Mouse (Mus musculus) stomach, embryonic 15.5 days (tissue): ENCODE results near the gene Enpp3. TPM values are rescaled to one million over a fixed set of nuclear protein-coding genes. Genes with fewer than 3 reads are reported as not detected.

Experiments used
- ATAC-seq: fragments of 200-750 bp; cut with Nextera tagmentation; 2 replicates; pipeline ENCODE4 v1.8.0; 2017; ENCODE audit warnings: low read depth, moderate number of reproducible peaks, moderate TSS enrichment; ENCODE audit not compliant: insufficient read depth, low FRiP score
- H3K27ac ChIP-seq: fragments of 300-500 bp; sonication (generic); 2 replicates; pipeline ENCODE4 v1.5.1; 2015; ENCODE audit warnings: mild to moderate bottlenecking, inconsistent platforms
- H3K27me3 ChIP-seq: fragments of 300-500 bp; sonication (generic); replicated peaks from 2 replicates; pipeline ENCODE4 v1.6.1; 2015; ENCODE audit warnings: inconsistent platforms
- H3K36me3 ChIP-seq: fragments of 300-500 bp; sonication (generic); 2 replicates; pipeline ENCODE4 v1.6.1; 2015; ENCODE audit warnings: inconsistent platforms
- H3K4me1 ChIP-seq: fragments of 300-500 bp; sonication (generic); 2 replicates; pipeline ENCODE4 v1.6.1; 2015; ENCODE audit warnings: inconsistent platforms
- H3K4me2 ChIP-seq: fragments of 300-500 bp; sonication (generic); 2 replicates; pipeline ENCODE4 v1.6.1; 2015; ENCODE audit warnings: mild to moderate bottlenecking, inconsistent platforms
- H3K4me3 ChIP-seq: fragments of 300-500 bp; sonication (generic); replicated peaks from 2 replicates; pipeline ENCODE4 v1.5.1; 2015; ENCODE audit warnings: inconsistent platforms
- H3K9ac ChIP-seq: fragments of 300-500 bp; sonication (generic); 2 replicates; pipeline ENCODE4 v1.6.1; 2015; ENCODE audit warnings: inconsistent platforms
- H3K9me3 ChIP-seq: fragments of 300-500 bp; sonication (generic); 2 replicates; pipeline ENCODE4 v1.6.1; 2016; ENCODE audit warnings: inconsistent platforms
- WGBS: fragments of 180-500 bp; shearing (Covaris S2); methylation state at CpG from one replicate; pipeline ENCODE4 v1.1.7; 2015; 5-methylcytosine and 5-hydroxymethylcytosine counted together
- polyA plus RNA-seq: library from polyadenylated mRNA; unstranded; fragments of >200 nt; fragmentation: Nextera tagmentation; extraction: Ambion mirVana; gene quantifications from 2 replicates; pipeline ENCODE4 v1.2.1, GENCODE M21; 2015

The Enpp3 gene
- polyA plus RNA-seq, 1 experiment from 2014 or later = 6.9 TPM

GRCm38 (mm10) chr10:24834634-24835371 lies 7.8 kb downstream of the Enpp3 start:
- Histone ChIP-seq H3K9ac (no peak overlapping the region), H3K4me2 (peak overlapping the region; percentile 42), H3K27me3 (no peaks in the 10 kb centered on the region), H3K27ac (no peak overlapping the region), H3K9me3 (no peaks in the 10 kb centered on the region), H3K36me3 (no peaks in the 10 kb centered on the region), H3K4me1 (peaks cover 4% of the 10 kb centered on the region; the same call in 1 of the 2 replicates), H3K4me3 (no peak overlapping the region; the same call in 1 of the 2 replicates)
- no peak for ATAC-seq
- 15% methylated on average over 4 of the region's 4 CpGs for WGBS

GRCm38 (mm10) chr10:24832306-24832705 lies 10.3 kb downstream of the Enpp3 start:
- Histone ChIP-seq H3K36me3 (no peaks in the 10 kb centered on the region), H3K9me3 (no peaks in the 10 kb centered on the region), H3K27me3 (no peaks in the 10 kb centered on the region), H3K27ac (no peak overlapping the region), H3K4me3 (no peak overlapping the region), H3K9ac (no peak overlapping the region), H3K4me1 (peaks cover 4% of the 10 kb centered on the region; the same call in 1 of the 2 replicates), H3K4me2 (no peak overlapping the region)
- 91% methylated on average over 9 of the region's 9 CpGs for WGBS
- no peak for ATAC-seq

- H3K4me2 ChIP-seq = no peak overlapping the region
- WGBS = 52% methylated on average over 15 of the region's 15 CpGs
- H3K9me3 ChIP-seq = no peaks in the 10 kb centered on the region
- H3K4me1 ChIP-seq = peaks cover 4% of the 10 kb centered on the region; the same call in 1 of the 2 replicates
- no peak overlapping the region for H3K27ac ChIP-seq
- H3K9ac ChIP-seq = no peak overlapping the region
- H3K27me3 ChIP-seq = no peaks in the 10 kb centered on the region
- no peak for ATAC-seq
- H3K36me3 ChIP-seq = no peaks in the 10 kb centered on the region
- H3K4me3 ChIP-seq = no peak overlapping the region
Observed at GRCm38 (mm10) chr10:24831377-24832095, 11.1 kb downstream of the Enpp3 start.

GRCm38 (mm10) chr10:24830448-24830847 lies 12.2 kb downstream of the Enpp3 start:
- ATAC-seq = no peak
- 77% methylated on average over 5 of the region's 5 CpGs for WGBS
- Histone ChIP-seq H3K36me3 (no peaks in the 10 kb centered on the region), H3K4me1 (peaks cover 4% of the 10 kb centered on the region; the same call in 1 of the 2 replicates), H3K27ac (no peak overlapping the region), H3K9me3 (no peaks in the 10 kb centered on the region), H3K9ac (no peak overlapping the region), H3K4me3 (no peak overlapping the region), H3K27me3 (no peaks in the 10 kb centered on the region), H3K4me2 (no peak overlapping the region)

- H3K4me2 ChIP-seq = no peak overlapping the region
- 89% methylated on average over 4 of the region's 4 CpGs for WGBS
- no peaks in the 10 kb centered on the region for H3K9me3 ChIP-seq
- no peaks in the 10 kb centered on the region for H3K36me3 ChIP-seq
- no peak overlapping the region for H3K27ac ChIP-seq
- no peak overlapping the region for H3K9ac ChIP-seq
- peak; percentile 70; the same call in 1 of the 2 replicates for ATAC-seq
- H3K27me3 ChIP-seq = no peaks in the 10 kb centered on the region
- no peak overlapping the region for H3K4me3 ChIP-seq
- no peaks in the 10 kb centered on the region for H3K4me1 ChIP-seq
Observed at GRCm38 (mm10) chr10:24828136-24828535, 14.5 kb downstream of the Enpp3 start.

- no peak overlapping the region for H3K27ac ChIP-seq
- no peak for ATAC-seq
Observed at GRCm38 (mm10) chr10:24826130-24826529, 16.5 kb downstream of the Enpp3 start.

GRCm38 (mm10) chr10:24825456-24826081 lies 17.1 kb downstream of the Enpp3 start:
- no peaks in the 10 kb centered on the region for H3K9me3 ChIP-seq
- H3K27me3 ChIP-seq = no peaks in the 10 kb centered on the region
- H3K4me2 ChIP-seq = no peak overlapping the region
- H3K4me1 ChIP-seq = no peaks in the 10 kb centered on the region
- no peak for ATAC-seq
- H3K4me3 ChIP-seq = no peak overlapping the region
- H3K36me3 ChIP-seq = no peaks in the 10 kb centered on the region
- WGBS = 79% methylated on average over 7 of the region's 7 CpGs
- no peak overlapping the region for H3K27ac ChIP-seq
- H3K9ac ChIP-seq = no peak overlapping the region

More at GRCm38 (mm10) chr10:24826130-24826529, 16.5 kb downstream of the Enpp3 start:
- Histone ChIP-seq H3K4me3 (no peak overlapping the region), H3K36me3 (no peaks in the 10 kb centered on the region), H3K4me2 (no peak overlapping the region), H3K4me1 (no peaks in the 10 kb centered on the region), H3K27me3 (no peaks in the 10 kb centered on the region), H3K9ac (no peak overlapping the region), H3K9me3 (no peaks in the 10 kb centered on the region)
- WGBS = 52% methylated on average over 6 of the region's 6 CpGs

GRCm38 (mm10) chr10:24824621-24825020 lies 18.0 kb downstream of the Enpp3 start:
- no peak overlapping the region for H3K4me2 ChIP-seq
- ATAC-seq = no peak
- H3K4me3 ChIP-seq = no peak overlapping the region
- no peaks in the 10 kb centered on the region for H3K4me1 ChIP-seq
- no peaks in the 10 kb centered on the region for H3K27me3 ChIP-seq
- no peaks in the 10 kb centered on the region for H3K36me3 ChIP-seq
- 89% methylated on average over 8 of the region's 8 CpGs for WGBS
- no peaks in the 10 kb centered on the region for H3K9me3 ChIP-seq
- H3K9ac ChIP-seq = no peak overlapping the region
- no peak overlapping the region for H3K27ac ChIP-seq

GRCm38 (mm10) chr10:24823697-24824535 lies 18.7 kb downstream of the Enpp3 start:
- Histone ChIP-seq H3K9ac (no peak overlapping the region), H3K4me1 (no peaks in the 10 kb centered on the region), H3K4me2 (no peak overlapping the region), H3K27ac (peak overlapping the region; percentile 61; the same call in 1 of the 2 replicates), H3K36me3 (no peaks in the 10 kb centered on the region), H3K27me3 (no peaks in the 10 kb centered on the region), H3K9me3 (no peaks in the 10 kb centered on the region), H3K4me3 (no peak overlapping the region)
- ATAC-seq = peak; percentile 27; the same call in 1 of the 2 replicates
- WGBS = 63% methylated on average over 16 of the region's 16 CpGs

GRCm38 (mm10) chr10:24823265-24823664 lies 19.4 kb downstream of the Enpp3 start:
- no peaks in the 10 kb centered on the region for H3K27me3 ChIP-seq
- no peak overlapping the region for H3K9ac ChIP-seq
- H3K9me3 ChIP-seq = no peaks in the 10 kb centered on the region
- H3K4me1 ChIP-seq = no peaks in the 10 kb centered on the region
- WGBS = 31% methylated on average over 1 of the region's 1 CpGs
- no peak overlapping the region for H3K4me2 ChIP-seq
- H3K4me3 ChIP-seq = no peak overlapping the region
- ATAC-seq = peak; percentile 75; the same call in 1 of the 2 replicates
- peak overlapping the region; percentile 61; the same call in 1 of the 2 replicates for H3K27ac ChIP-seq
- H3K36me3 ChIP-seq = no peaks in the 10 kb centered on the region

GRCm38 (mm10) chr10:24822842-24823241 lies 19.8 kb downstream of the Enpp3 start:
- 50% methylated on average over 1 of the region's 1 CpGs for WGBS
- no peak overlapping the region for H3K9ac ChIP-seq
- no peaks in the 10 kb centered on the region for H3K4me1 ChIP-seq
- no peaks in the 10 kb centered on the region for H3K27me3 ChIP-seq
- H3K4me3 ChIP-seq = no peak overlapping the region
- no peak overlapping the region for H3K4me2 ChIP-seq
- ATAC-seq = no peak
- no peak overlapping the region for H3K27ac ChIP-seq
- H3K9me3 ChIP-seq = no peaks in the 10 kb centered on the region
- no peaks in the 10 kb centered on the region for H3K36me3 ChIP-seq
